Mouse (Mus musculus): ENCODE data around the gene Hs3st3a1. TPM values are rescaled to one million over a fixed set of nuclear protein-coding genes. Genes with fewer than 3 reads are reported as not detected.

Gene Hs3st3a1
- polyA plus RNA-seq, 1 experiment = 1.8 TPM

GRCm38 (mm10) chr11:64500536-64501112 is 65.5 kb downstream of the Hs3st3a1 start:
- no peak overlapping the region for H3ac ChIP-seq (ENCODE audit: control insufficient read depth, insufficient read length)
- H3K79me2 ChIP-seq (ENCODE audit: control insufficient read depth, insufficient read depth) = no peaks in the 10 kb centered on the region
- TF ChIP-seq POLR2A (IDR thresholded peaks at IDR 0.05; ENCODE audit: insufficient read length, low read depth) (no peak), CEBPB (IDR thresholded peaks at IDR 0.05; ENCODE audit: insufficient read depth, poor library complexity, severe bottlenecking) (peak; percentile 46; the same call in 1 of the 2 replicates), MYOD1 (IDR thresholded peaks at IDR 0.05; ENCODE audit: control insufficient read depth in 1 of 3, insufficient read length in 2 of 3, low read depth in 2 of 3) (no peak)
- no peak overlapping the region for H3K4me2 ChIP-seq (ENCODE audit: low read depth)
- no peaks in the 10 kb centered on the region for H3K27me3 ChIP-seq (ENCODE audit: control insufficient read depth, insufficient read depth, insufficient read length)
- H3K4me3 ChIP-seq = no peak overlapping the region
- no peaks in the 10 kb centered on the region for H3K36me3 ChIP-seq (ENCODE audit: control insufficient read depth, insufficient read depth)

DNA sequence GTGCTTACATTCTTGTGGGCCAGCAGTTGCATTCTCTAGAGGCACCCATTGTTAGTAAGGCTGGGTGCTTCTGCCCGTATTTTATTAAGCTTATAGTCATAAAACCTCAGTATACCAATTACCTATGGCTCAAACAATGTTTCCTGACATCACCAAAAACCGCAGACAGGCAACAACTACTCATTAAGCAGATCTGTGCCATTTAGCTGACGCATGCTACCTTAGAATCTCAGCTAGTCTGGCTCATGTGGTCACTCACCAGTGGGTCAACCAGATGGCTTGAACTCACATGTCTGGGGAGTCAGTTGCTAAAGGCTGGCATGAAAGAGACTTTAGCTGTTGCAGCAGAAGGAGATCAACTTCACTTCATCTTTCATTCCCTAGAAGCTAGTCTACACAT is 67.9 kb downstream of the Hs3st3a1 start:
- TF ChIP-seq POLR2A (IDR thresholded peaks at IDR 0.05; ENCODE audit: insufficient read length, low read depth) (no peak), MYOG (IDR thresholded peaks at IDR 0.05; ENCODE audit: control insufficient read depth in 1 of 3, insufficient read depth in 1 of 3, insufficient read length in 2 of 3, low read depth in 2 of 3) (peak in 1 of 3 experiments; percentile 27), USF1 (IDR thresholded peaks at IDR 0.05; ENCODE audit: low read depth) (peak; percentile 8), SRF (IDR thresholded peaks at IDR 0.05; ENCODE audit: control insufficient read depth, insufficient read length, low read depth) (no peak), POLR2AphosphoS2 (IDR thresholded peaks at IDR 0.05; ENCODE audit: insufficient read length, low read depth) (no peak), TCF3 (IDR thresholded peaks at IDR 0.05; ENCODE audit: insufficient read length, low read depth) (no peak), MAX (IDR thresholded peaks at IDR 0.05; ENCODE audit: low read depth) (peak; percentile 61), E2F4 (IDR thresholded peaks at IDR 0.05; ENCODE audit: insufficient read depth) (no peak), MYOD1 (IDR thresholded peaks at IDR 0.05; ENCODE audit: control insufficient read depth in 1 of 3, insufficient read length in 2 of 3, low read depth in 2 of 3) (peak in 2 of 3 experiments; percentile 36 to 50), TCF12 (IDR thresholded peaks at IDR 0.05; ENCODE audit: insufficient read depth, poor library complexity, severe bottlenecking) (no peak), REST (IDR thresholded peaks at IDR 0.05; ENCODE audit: insufficient read depth, insufficient read length) (no peak), CEBPB (IDR thresholded peaks at IDR 0.05; ENCODE audit: insufficient read depth, poor library complexity, severe bottlenecking) (peak; percentile 61)
- H3K36me3 ChIP-seq (ENCODE audit: control insufficient read depth, insufficient read depth) = no peaks in the 10 kb centered on the region

DNA sequence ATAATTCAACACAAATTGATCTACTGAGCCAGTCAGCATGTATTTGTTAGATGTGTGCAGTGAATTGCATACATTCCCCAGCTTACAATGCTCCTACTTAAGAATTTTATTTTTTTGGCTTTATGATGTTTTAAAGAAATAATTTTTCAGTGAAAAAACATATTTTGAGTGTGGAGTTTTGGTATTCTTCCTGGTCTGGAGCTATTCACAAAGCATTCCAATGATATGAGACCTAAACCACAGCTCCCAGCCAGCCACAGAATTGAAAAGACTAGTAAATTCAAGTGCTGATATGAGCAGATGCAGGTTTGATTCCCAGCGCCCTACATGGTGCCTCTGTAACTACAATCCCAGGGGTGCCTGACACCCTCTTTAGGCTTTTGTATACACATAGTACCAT is 70.8 kb downstream of the Hs3st3a1 start:
- TF ChIP-seq MYOG (IDR thresholded peaks at IDR 0.05; ENCODE audit: control insufficient read depth in 1 of 3, insufficient read depth in 1 of 3, insufficient read length in 2 of 3, low read depth in 2 of 3) = no peak
- no peak for TF ChIP-seq REST (IDR thresholded peaks at IDR 0.05; ENCODE audit: insufficient read depth, insufficient read length)
- TF ChIP-seq POLR2A (IDR thresholded peaks at IDR 0.05; ENCODE audit: insufficient read length, low read depth) = no peak
- TF ChIP-seq MYOD1 (IDR thresholded peaks at IDR 0.05; ENCODE audit: control insufficient read depth in 1 of 3, insufficient read length in 2 of 3, low read depth in 2 of 3) = no peak
- TF ChIP-seq SRF (IDR thresholded peaks at IDR 0.05; ENCODE audit: control insufficient read depth, insufficient read length, low read depth) = no peak
- no peak for TF ChIP-seq E2F4 (IDR thresholded peaks at IDR 0.05; ENCODE audit: insufficient read depth)
- no peak for TF ChIP-seq POLR2AphosphoS2 (IDR thresholded peaks at IDR 0.05; ENCODE audit: insufficient read length, low read depth)
- TF ChIP-seq CEBPB (IDR thresholded peaks at IDR 0.05; ENCODE audit: insufficient read depth, poor library complexity, severe bottlenecking) = no peak
- TF ChIP-seq USF1 (IDR thresholded peaks at IDR 0.05; ENCODE audit: low read depth) = no peak
- Histone ChIP-seq H3K79me2 (ENCODE audit: control insufficient read depth, insufficient read depth) (no peaks in the 10 kb centered on the region), H3K27me3 (ENCODE audit: control insufficient read depth, insufficient read depth, insufficient read length) (no peaks in the 10 kb centered on the region), H3K36me3 (ENCODE audit: control insufficient read depth, insufficient read depth) (no peaks in the 10 kb centered on the region), H3ac (ENCODE audit: control insufficient read depth, insufficient read length) (no peak overlapping the region), H3K4me2 (ENCODE audit: low read depth) (peak overlapping the region; percentile 8), H3K4me3 (no peak overlapping the region)

More for the DNA sequence above, 67.9 kb downstream of the Hs3st3a1 start:
- Histone ChIP-seq H3K27me3 (ENCODE audit: control insufficient read depth, insufficient read depth, insufficient read length) (no peaks in the 10 kb centered on the region), H3K4me2 (ENCODE audit: low read depth) (peak overlapping the region; percentile 44), H3K4me3 (no peak overlapping the region), H3K79me2 (ENCODE audit: control insufficient read depth, insufficient read depth) (no peaks in the 10 kb centered on the region), H3ac (ENCODE audit: control insufficient read depth, insufficient read length) (no peak overlapping the region)

DNA sequence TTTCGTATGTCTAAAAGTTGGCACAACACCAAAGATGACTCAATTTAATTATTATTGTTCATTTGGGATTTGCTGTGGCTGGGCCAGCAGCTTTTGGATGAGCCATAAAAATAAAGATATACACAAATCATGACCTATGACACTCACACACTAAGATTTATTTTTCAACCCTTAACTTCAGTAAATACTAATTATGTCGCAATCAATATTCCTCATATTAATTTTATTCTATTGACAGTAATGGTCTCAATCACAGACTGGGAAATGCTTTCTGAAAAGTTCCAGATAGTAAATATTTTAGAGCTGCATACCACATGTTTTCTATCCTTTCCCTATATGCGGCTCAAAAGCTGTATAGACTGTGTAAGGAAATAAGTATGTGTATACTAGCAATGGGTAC is 71.9 kb downstream of the Hs3st3a1 start:
- H3K4me2 ChIP-seq (ENCODE audit: low read depth) = peak overlapping the region; percentile 33
- TF ChIP-seq POLR2A (IDR thresholded peaks at IDR 0.05; ENCODE audit: insufficient read length, low read depth) (no peak), CEBPB (IDR thresholded peaks at IDR 0.05; ENCODE audit: insufficient read depth, poor library complexity, severe bottlenecking) (peak; percentile 67; the same call in 1 of the 2 replicates), MAX (IDR thresholded peaks at IDR 0.05; ENCODE audit: low read depth) (no peak), MYOD1 (IDR thresholded peaks at IDR 0.05; ENCODE audit: control insufficient read depth in 1 of 3, insufficient read length in 2 of 3, low read depth in 2 of 3) (no peak)
- H3K36me3 ChIP-seq (ENCODE audit: control insufficient read depth, insufficient read depth) = no peaks in the 10 kb centered on the region
- H3ac ChIP-seq (ENCODE audit: control insufficient read depth, insufficient read length) = no peak overlapping the region
- no peaks in the 10 kb centered on the region for H3K79me2 ChIP-seq (ENCODE audit: control insufficient read depth, insufficient read depth)
- no peaks in the 10 kb centered on the region for H3K27me3 ChIP-seq (ENCODE audit: control insufficient read depth, insufficient read depth, insufficient read length)
- no peak overlapping the region for H3K4me3 ChIP-seq

GRCm38 (mm10) chr11:64509106-64509505 is 74.0 kb downstream of the Hs3st3a1 start:
- Histone ChIP-seq H3K36me3 (ENCODE audit: control insufficient read depth, insufficient read depth) (no peaks in the 10 kb centered on the region), H3K4me3 (no peak overlapping the region), H3K79me2 (ENCODE audit: control insufficient read depth, insufficient read depth) (no peaks in the 10 kb centered on the region), H3K4me2 (ENCODE audit: low read depth) (no peak overlapping the region), H3K27me3 (ENCODE audit: control insufficient read depth, insufficient read depth, insufficient read length) (no peaks in the 10 kb centered on the region), H3ac (ENCODE audit: control insufficient read depth, insufficient read length) (no peak overlapping the region)
- TF ChIP-seq TCF3 (IDR thresholded peaks at IDR 0.05; ENCODE audit: insufficient read length, low read depth) (no peak), TCF12 (IDR thresholded peaks at IDR 0.05; ENCODE audit: insufficient read depth, poor library complexity, severe bottlenecking) (no peak), CEBPB (IDR thresholded peaks at IDR 0.05; ENCODE audit: insufficient read depth, poor library complexity, severe bottlenecking) (no peak), MYOG (IDR thresholded peaks at IDR 0.05; ENCODE audit: control insufficient read depth in 1 of 3, insufficient read depth in 1 of 3, insufficient read length in 2 of 3, low read depth in 2 of 3) (no peak), E2F4 (IDR thresholded peaks at IDR 0.05; ENCODE audit: insufficient read depth) (no peak), MYOD1 (IDR thresholded peaks at IDR 0.05; ENCODE audit: control insufficient read depth in 1 of 3, insufficient read length in 2 of 3, low read depth in 2 of 3) (no peak), USF1 (IDR thresholded peaks at IDR 0.05; ENCODE audit: low read depth) (no peak), POLR2AphosphoS2 (IDR thresholded peaks at IDR 0.05; ENCODE audit: insufficient read length, low read depth) (no peak), SRF (IDR thresholded peaks at IDR 0.05; ENCODE audit: control insufficient read depth, insufficient read length, low read depth) (no peak), POLR2A (IDR thresholded peaks at IDR 0.05; ENCODE audit: insufficient read length, low read depth) (no peak)

Data from myocyte (in vitro differentiated cells).